Mouse (Mus musculus) mouse trophoblast stem cell (cell line): ENCODE results near the gene Gpr89.

Source experiments
- in situ Hi-C, 2 experiments: fragments of 300-500 bp; cut with MseI, MboI; formaldehyde crosslinking; loops; 2 replicates in 1 of 2; 3 replicates in 1 of 2; pipeline ENCODE4 v1.15.1; 2025

The Gpr89 gene

DNA sequence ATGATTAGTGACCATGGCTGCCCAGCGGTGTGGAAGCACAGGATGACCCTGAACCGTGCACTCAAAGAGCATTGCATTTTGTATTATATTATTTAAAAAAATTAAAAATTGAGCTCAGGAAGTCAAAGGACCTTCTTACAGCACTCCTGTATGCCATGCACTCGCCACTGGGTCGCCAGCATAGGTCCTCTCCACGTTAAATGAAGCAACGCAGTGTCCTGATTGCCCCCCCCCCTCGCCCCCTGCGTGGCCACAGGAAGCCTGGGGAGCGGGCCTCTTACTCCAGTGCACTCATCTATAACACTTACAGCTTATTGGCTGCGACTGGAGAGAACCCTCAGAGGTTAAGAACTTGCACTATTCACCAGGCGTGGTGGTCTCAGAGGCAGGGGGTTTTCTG lies 79.9 kb downstream of the Gpr89 start:
- in situ Hi-C loops, result no loop called here

DNA sequence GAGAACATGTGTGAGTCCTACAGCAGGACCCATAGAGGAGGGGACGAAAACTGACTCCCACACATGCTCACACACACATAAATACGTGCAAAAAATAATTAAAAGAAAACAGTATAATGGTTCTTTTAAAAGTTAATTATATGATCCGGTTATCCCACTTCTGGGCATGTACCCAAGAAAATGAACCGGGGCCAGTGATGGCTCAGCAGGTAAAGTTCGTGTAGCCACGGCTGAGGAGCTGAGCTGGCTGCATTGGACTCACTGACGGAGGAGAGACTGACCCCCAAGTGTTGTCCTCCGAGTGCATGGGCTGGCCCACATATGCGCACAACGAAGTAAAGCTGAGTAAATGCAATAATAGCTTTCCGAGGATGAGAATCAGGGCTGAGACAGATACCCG lies 80.5 kb downstream of the Gpr89 start:
- in situ Hi-C loops, result no loop called here

DNA sequence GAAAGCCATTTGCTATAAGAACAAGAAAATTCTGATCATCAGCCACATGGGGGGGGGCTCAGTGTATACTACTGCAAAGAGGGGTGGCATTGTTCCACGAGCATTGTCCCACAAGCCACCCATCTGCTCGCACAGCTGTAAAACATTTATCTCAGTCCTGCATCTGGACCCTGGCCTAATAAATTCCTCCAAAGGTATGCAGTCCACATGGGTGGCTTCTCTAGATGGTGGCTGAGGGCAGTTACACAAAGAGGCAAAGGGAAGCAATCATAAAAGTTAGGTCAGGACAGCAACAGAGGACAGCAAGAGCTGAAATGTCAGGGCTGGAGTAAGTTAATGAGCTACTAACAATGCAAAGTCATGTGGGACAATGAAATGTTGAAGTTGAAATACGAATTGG lies 81.4 kb downstream of the Gpr89 start:
- in situ Hi-C loops, result no loop called here

DNA sequence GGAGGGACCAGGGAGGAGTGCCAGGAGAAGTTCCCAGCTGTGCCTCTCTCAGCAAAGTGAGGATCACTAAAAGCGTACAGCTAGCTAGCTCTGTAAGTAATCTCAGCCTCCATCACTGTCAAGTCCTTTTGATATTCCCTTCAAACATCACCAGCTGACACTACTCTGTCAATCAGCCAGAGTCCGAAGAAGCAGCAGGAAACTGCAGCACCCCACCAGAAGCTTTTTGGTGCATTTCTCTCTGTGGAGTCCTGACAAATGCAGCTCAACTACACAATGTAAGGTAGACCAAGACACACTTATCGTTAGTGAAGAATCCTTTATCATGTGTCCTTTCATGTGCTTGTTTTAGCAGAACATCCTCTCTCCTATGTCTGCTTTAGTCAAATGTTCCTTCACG lies 83.6 kb downstream of the Gpr89 start:
- in situ Hi-C loops, result no loop called here

DNA sequence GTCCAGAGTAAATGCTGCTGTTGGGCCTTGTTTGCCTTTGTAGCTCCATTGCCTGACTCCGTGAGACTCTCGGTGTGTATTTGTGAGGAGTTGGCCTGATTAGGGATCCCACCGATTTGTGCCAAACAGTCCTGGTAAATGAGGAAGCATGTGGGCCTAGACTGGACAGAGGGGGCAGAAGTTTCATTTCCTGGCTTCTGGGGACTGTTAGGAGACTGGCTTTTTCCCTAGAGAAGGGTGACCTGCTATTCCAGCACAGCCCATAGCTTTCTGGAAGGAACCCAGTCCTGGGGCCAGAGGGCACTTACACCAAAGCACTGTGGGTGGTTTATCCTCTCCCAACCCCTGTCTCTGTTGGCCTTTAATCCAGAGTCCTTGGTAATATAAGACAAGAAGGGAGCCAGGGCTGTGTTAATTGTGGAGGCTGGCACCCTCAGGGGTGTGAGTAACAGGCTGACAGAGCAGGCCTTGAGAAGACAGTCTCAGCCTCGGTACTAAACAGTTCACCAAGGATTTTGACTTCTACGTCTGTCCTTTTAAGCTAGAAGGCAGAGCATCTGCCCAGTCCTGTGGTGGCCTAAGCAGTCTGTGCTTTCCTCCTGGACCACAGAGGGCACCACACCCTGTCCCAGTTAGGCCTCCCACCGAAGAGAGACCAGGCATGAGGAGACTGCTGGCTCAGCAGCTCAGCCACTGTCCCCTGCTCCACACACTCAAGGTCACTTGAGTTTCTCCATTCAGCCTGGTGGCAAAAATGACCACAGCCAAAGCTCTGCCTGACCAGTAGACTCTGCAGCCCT lies 84.8 kb downstream of the Gpr89 start:
- in situ Hi-C loops, result no loop called here
